Mouse (Mus musculus) CH12F3 (cell line): Measurements from ENCODE around the gene Pmf1.
"Not testable (repeated sequence)": the region's sequence is repeated elsewhere in the genome, so short reads cannot be mapped to it uniquely, and the experiment has no call there.

ENCODE experiments used
- in situ Hi-C: fragments of 300-500 bp; cut with MboI; formaldehyde crosslinking; loops from 2 replicates; pipeline ENCODE4 v1.14.3; 2020; ENCODE audit warnings: low sequenced_read_pairs

Gene Pmf1

GRCm38 (mm10) chr3:88398666-88399065, 11.5 kb downstream of the Pmf1 start:
- in situ Hi-C loops, result no loop called here

- in situ Hi-C loops, result no loop called here
These were observed 14.4 kb downstream of the Pmf1 start for GRCm38 (mm10) chr3:88395742-88396141.

GRCm38 (mm10) chr3:88395288-88395687, 14.8 kb downstream of the Pmf1 start:
- in situ Hi-C loops, result no loop called here

- in situ Hi-C loops, result no loop called here
These were observed 16.3 kb downstream of the Pmf1 start for GRCm38 (mm10) chr3:88393776-88394375.

- in situ Hi-C loops, result no loop called here
These were observed 25.8 kb downstream of the Pmf1 start, which contains the start of gene Bglap for GRCm38 (mm10) chr3:88384364-88384763. Gene Bglap (minus strand): TSS chr3:88384464.

GRCm38 (mm10) chr3:88382383-88382782, 27.7 kb downstream of the Pmf1 start:
- in situ Hi-C loops, result not testable (repeated sequence)

GRCm38 (mm10) chr3:88381389-88382315, 28.5 kb downstream of the Pmf1 start:
- in situ Hi-C loops, result not testable (repeated sequence)

GRCm38 (mm10) chr3:88378599-88378998, 31.5 kb downstream of the Pmf1 start, which contains the start of gene Bglap2:
Gene Bglap2 (minus strand): TSS chr3:88378699.
- in situ Hi-C loops, result not testable (repeated sequence)

- in situ Hi-C loops, result not testable (repeated sequence)
These were observed 33.5 kb downstream of the Pmf1 start for GRCm38 (mm10) chr3:88376644-88377043.

- in situ Hi-C loops, result not testable (repeated sequence)
These were observed 34.1 kb downstream of the Pmf1 start for GRCm38 (mm10) chr3:88375750-88376626.

GRCm38 (mm10) chr3:88372643-88373042, 37.5 kb downstream of the Pmf1 start, which contains the start of gene Bglap3:
Gene Bglap3 (minus strand): TSS chr3:88372743.
- in situ Hi-C loops, result not testable (repeated sequence)

- in situ Hi-C loops, result not testable (repeated sequence)
These were observed 41.6 kb downstream of the Pmf1 start for GRCm38 (mm10) chr3:88368511-88368910.

- in situ Hi-C loops, result not testable (repeated sequence)
These were observed 42.6 kb downstream of the Pmf1 start for GRCm38 (mm10) chr3:88367517-88367916.

GRCm38 (mm10) chr3:88366830-88367428, 43.2 kb downstream of the Pmf1 start:
- in situ Hi-C loops, result not testable (repeated sequence)

- in situ Hi-C loops, result no loop called here
These were observed 44.3 kb downstream of the Pmf1 start for GRCm38 (mm10) chr3:88365705-88366361.

GRCm38 (mm10) chr3:88364337-88364736, 45.8 kb downstream of the Pmf1 start, which contains the start of gene Paqr6:
Gene Paqr6 (plus strand): TSS chr3:88364584.
- in situ Hi-C loops, result no loop called here

- in situ Hi-C loops, result no loop called here
These were observed 46.4 kb downstream of the Pmf1 start for GRCm38 (mm10) chr3:88363700-88364099.

- in situ Hi-C loops, result no loop called here
These were observed 48.4 kb downstream of the Pmf1 start for GRCm38 (mm10) chr3:88361612-88362313.

- in situ Hi-C loops, result no loop called here
These were observed 49.0 kb downstream of the Pmf1 start for GRCm38 (mm10) chr3:88361096-88361495.
